Mouse (Mus musculus) kidney, adult 2 months (tissue): ENCODE measurements at regions not wholly inside any gene's neighbourhood (a gene's known extent, or its start where the extent isn't known, plus 50 kb on each side); places are given as distances from the start of the nearest gene placed in this dataset.

Experiments
- DNase-seq: peaks from one replicate; pipeline ENCODE4 v3.0.0; 2021
- H3K27ac ChIP-seq: fragments of 200-500 bp; 2 replicates; pipeline ENCODE4 v1.5.1; 2012; ENCODE audit warnings: low read depth, low read length, control low read depth, inconsistent platforms; ENCODE audit not compliant: insufficient read depth
- H3K27me3 ChIP-seq: fragments of 200-500 bp; replicated peaks from 2 replicates; pipeline ENCODE4 v1.6.1; 2012; ENCODE audit warnings: mild to moderate bottlenecking, moderate library complexity, low read length, inconsistent platforms; ENCODE audit not compliant: control insufficient read depth, insufficient read depth
- H3K36me3 ChIP-seq: fragments of 200-500 bp; 2 replicates; pipeline ENCODE4 v1.6.1; 2012; ENCODE audit warnings: mild to moderate bottlenecking, moderate library complexity, low read length, inconsistent platforms; ENCODE audit not compliant: control insufficient read depth, insufficient read depth
- H3K4me1 ChIP-seq: fragments of 200-500 bp; 2 replicates; pipeline ENCODE4 v1.6.1; 2011; ENCODE audit warnings: low read length; ENCODE audit not compliant: control insufficient read depth, insufficient read depth
- H3K4me3 ChIP-seq: fragments of 200-500 bp; 2 replicates; pipeline ENCODE4 v1.5.1; 2011; ENCODE audit warnings: mild to moderate bottlenecking, low read depth, low read length, control low read depth; ENCODE audit not compliant: insufficient read depth
- CTCF ChIP-seq: fragments of 200-500 bp; conservative IDR thresholded peaks from 2 replicates; pipeline ENCODE4 v1.5.1; 2011; ENCODE audit warnings: low read depth, mild to moderate bottlenecking, control low read depth, low read length, moderate library complexity, mixed read lengths; ENCODE audit not compliant: insufficient read depth, insufficient read length
- POLR2A ChIP-seq: fragments of 200-500 bp; IDR thresholded peaks from one replicate; pipeline ENCODE4 v1.6.1; 2011; ENCODE audit warnings: low read depth, low read length, control low read depth
- WGBS: fragments of 180-500 bp; shearing (Covaris S2); methylation state at CpG from one replicate; pipeline ENCODE4 v1.1.7; 2018; 5-methylcytosine and 5-hydroxymethylcytosine counted together

DNA sequence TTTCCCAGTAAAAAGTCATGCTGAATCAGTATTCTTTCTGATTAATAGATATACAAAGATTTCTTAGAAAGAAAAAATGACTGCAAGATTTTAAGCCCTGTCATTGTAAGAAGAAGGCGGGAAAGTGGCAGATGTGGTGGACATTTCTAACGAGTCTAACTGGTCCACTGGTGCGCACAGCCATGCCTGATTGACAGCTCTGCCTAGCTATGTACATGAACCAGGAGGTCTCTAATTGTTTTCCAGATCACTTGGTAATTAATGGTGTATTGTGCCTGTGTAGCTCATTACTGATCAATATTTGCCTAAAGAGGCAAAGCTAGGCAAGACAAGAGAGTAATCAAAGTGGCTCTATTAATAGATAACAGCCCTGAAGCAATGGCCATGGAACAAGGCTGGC is 227.5 kb upstream of the Ndst3 start:
- H3K4me1 ChIP-seq = no peaks in the 10 kb centered on the region
- H3K27ac ChIP-seq = no peak overlapping the region
- no peak overlapping the region for H3K4me3 ChIP-seq
- no peaks in the 10 kb centered on the region for H3K36me3 ChIP-seq
- no peak for DNase-seq
- TF ChIP-seq CTCF (no peak), POLR2A (no peak)
- 42% methylated on average over 3 of the region's 3 CpGs for WGBS
- H3K27me3 ChIP-seq = no peaks in the 10 kb centered on the region

DNA sequence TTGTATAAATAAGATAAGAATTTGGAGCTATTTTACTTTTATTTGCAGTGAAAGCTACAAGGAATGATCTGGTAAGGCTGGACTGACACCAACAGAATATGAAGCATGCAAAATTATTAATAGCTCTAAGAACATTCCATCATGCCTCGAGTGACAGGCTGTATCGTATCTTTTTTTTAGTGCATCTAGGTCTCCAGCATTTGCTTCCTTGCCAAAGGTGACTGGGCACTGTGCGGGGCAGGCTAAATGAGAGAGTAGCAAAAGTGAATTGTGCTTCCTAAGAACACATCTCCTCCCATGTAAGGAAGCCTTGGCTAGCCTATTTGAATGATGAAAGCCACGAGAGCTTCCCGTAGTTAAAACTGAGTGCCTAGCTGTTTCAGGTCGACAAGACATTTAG is 261.5 kb upstream of the Ndst3 start:
- TF ChIP-seq POLR2A (no peak), CTCF (no peak)

DNA sequence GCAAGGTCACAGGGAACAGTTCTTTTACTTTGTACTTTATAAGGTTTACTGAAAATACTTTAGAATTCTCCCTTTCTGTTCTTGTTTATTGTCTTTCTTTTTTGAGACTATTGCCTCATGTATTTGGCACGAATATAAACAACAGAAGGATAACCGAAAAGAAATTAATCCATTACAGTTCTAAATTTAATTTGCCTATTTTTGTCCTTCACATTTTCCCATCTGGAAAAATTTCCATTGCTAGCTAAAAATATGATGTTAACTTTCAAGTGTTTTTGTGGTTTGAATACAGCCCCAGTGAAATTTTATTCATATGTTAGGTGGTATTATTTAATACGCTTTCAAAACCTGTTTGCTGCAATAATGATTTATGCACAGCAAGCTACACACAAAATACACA is 276.7 kb upstream of the Ndst3 start:
- Histone ChIP-seq H3K27ac (no peak overlapping the region), H3K27me3 (no peaks in the 10 kb centered on the region), H3K4me1 (no peaks in the 10 kb centered on the region), H3K36me3 (no peaks in the 10 kb centered on the region), H3K4me3 (no peak overlapping the region)
- TF ChIP-seq CTCF = no peak
- TF ChIP-seq POLR2A = no peak
- no peak for DNase-seq
- WGBS = 82% methylated on average over 3 of the region's 3 CpGs

More for the DNA sequence above, 261.5 kb upstream of the Ndst3 start:
- WGBS = 77% methylated on average over 6 of the region's 6 CpGs
- H3K4me1 ChIP-seq = no peaks in the 10 kb centered on the region
- no peaks in the 10 kb centered on the region for H3K36me3 ChIP-seq
- no peaks in the 10 kb centered on the region; the same call in 1 of the 2 replicates for H3K27me3 ChIP-seq
- DNase-seq = no peak
- H3K27ac ChIP-seq = no peak overlapping the region
- H3K4me3 ChIP-seq = no peak overlapping the region

DNA sequence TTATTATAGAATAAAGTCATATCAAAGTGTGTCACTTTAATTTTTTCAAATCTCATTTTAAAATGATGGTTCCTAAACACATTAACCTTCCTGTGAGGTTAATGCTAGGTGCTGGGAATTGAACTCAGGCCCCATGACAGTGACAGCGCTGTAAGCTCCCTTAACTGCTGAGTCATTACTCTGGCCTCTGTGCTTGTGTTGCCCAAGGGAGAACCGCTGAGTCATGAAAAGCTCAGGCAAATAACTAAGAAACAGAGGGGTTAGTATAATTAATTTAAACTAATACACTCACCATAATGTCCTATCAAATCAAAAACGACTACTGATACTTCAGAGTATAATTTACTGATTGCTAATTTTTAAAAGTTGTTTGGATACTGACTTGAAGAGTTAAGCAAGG is 281.7 kb upstream of the Ndst3 start:
- TF ChIP-seq CTCF = no peak
- Histone ChIP-seq H3K36me3 (no peaks in the 10 kb centered on the region), H3K27me3 (no peaks in the 10 kb centered on the region), H3K27ac (no peak overlapping the region), H3K4me1 (no peaks in the 10 kb centered on the region), H3K4me3 (no peak overlapping the region)
- DNase-seq = no peak
- 78% methylated on average over 3 of the region's 3 CpGs for WGBS

DNA sequence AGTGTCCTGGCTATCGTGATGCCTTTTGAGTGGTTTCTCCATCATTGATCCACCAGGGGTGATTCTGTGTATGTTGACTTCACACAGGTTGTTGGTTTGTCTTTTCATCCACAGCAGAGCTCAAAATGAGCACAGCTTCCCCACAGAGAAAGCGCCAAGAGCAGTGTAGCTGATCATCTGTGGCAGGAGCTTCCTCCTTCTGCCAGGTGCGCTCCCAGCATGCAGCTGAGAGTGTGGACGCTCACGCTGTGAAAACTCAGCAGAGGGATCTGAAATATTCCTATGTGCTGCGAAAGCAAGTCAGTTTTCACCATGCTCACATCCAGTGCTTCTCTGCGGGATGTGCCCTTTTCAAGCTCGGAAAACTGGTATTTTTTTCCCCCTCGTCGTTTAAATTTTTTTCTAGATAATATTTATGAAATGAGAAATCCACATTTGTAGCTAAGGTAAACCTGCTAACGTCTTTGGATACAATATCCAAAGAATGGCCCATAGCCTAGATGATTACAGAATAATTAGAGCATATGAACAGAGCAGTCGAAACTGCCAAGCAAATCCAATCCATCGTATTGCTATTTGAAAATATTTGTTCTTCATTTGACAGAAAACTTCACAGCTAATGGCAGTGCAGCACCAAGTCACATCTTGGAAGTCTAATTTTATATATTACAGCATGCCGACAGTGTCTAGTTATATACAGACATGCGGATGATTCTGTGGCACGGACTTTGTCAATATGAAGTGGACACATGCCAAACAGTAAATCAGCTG is 283.3 kb upstream of the Ndst3 start:
- no peak for DNase-seq
- TF ChIP-seq CTCF (no peak), POLR2A (no peak)
- Histone ChIP-seq H3K36me3 (no peaks in the 10 kb centered on the region), H3K4me1 (no peaks in the 10 kb centered on the region), H3K27ac (no peak overlapping the region), H3K4me3 (no peak overlapping the region), H3K27me3 (no peaks in the 10 kb centered on the region)
- 83% methylated on average over 16 of the region's 16 CpGs for WGBS

DNA sequence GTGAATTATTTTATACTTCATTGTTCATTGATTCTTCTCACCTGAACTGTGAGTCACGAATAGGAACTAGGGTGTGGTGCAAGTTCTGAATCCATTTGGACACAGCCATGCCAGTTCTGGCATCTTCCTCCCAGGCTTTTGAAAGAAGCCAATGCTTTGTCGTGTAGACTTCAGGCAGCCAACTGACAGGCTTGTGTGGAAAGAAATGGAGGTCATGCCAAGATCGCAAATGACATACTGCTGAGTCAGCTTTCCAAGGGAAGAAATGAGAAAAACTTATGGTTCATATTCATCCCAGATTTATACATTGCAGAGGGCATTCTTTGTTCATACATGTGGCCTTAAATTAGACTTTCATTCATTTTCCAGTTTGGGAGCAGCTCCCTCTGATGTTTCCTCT is 285.8 kb upstream of the Ndst3 start:
- 85% methylated on average over 3 of the region's 3 CpGs for WGBS
- H3K27me3 ChIP-seq = no peaks in the 10 kb centered on the region
- H3K36me3 ChIP-seq = no peaks in the 10 kb centered on the region
- DNase-seq = no peak
- H3K4me3 ChIP-seq = no peak overlapping the region
- H3K27ac ChIP-seq = no peak overlapping the region
- H3K4me1 ChIP-seq = no peaks in the 10 kb centered on the region
- TF ChIP-seq CTCF (no peak), POLR2A (no peak)

DNA sequence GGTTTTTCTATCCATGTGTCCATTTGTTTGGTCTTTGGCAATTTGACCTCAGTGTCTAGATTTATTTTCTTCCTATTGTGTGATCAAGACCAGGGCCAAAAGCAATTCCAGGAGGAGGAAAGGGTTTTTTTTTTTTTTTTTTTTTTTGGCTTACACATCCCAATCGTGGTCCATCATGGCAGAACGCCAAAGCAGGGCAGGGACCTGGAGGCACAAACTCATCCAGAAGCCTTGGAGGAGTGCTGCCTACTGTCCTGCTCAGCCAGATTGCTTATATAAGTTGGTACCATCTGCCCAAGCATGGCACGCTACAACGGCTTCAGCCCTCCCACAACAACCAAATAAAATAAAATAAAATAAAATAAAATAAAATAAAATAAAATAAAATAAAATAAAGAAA is 286.5 kb upstream of the Ndst3 start:
- no peaks in the 10 kb centered on the region for H3K36me3 ChIP-seq
- H3K27ac ChIP-seq = no peak overlapping the region
- no peak for DNase-seq
- no peak overlapping the region for H3K4me3 ChIP-seq
- TF ChIP-seq CTCF = no peak
- H3K27me3 ChIP-seq = no peaks in the 10 kb centered on the region
- H3K4me1 ChIP-seq = no peaks in the 10 kb centered on the region
- WGBS = 81% methylated on average over 4 of the region's 4 CpGs
